In the genomic region with DNA sequence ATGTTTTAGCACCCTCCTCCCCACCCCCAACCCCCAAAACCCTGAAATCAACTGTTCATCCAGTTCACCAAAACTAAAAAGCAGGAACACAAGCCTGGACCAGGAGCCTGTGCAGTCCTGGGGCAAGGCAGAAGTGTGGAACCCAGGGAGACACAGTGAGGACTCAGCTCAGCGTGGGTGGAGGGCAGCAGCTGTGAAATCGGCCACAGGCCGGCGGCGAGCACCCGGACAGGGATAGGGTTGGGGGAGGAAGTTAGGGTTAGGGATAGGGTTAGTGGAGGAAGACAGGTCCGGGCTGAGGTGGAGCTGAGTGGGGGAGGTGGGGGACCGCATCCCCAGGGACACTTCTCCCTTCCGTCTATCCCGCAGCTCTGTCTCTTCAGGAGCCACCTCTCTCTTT, we compare ENCODE assay signal across 15 mouse cellular contexts.
"Had no signal": no experiment of that assay in that cellular context is flagged by ENCODE, and none has a peak within 500 bp of the region (broad histone marks: within the 10 kb centered on the region; RNA-seq: fewer than 3 reads in every experiment).

No protein-coding gene starts in this region.

- H3K4me3 ChIP-seq: midbrain, embryonic 10.5 days; midbrain, embryonic 12.5 days; neural tube, embryonic 12.5 days; stomach, embryonic 15.5 days had no signal

- H3K4me1 ChIP-seq: midbrain, embryonic 12.5 days; neural tube, embryonic 12.5 days; stomach, embryonic 15.5 days had no signal

- H3K9ac ChIP-seq: lung, embryonic 14.5 days; midbrain, embryonic 12.5 days; neural tube, embryonic 12.5 days; stomach, embryonic 15.5 days had no signal

- H3K27ac ChIP-seq: midbrain, embryonic 10.5 days; midbrain, embryonic 12.5 days; neural tube, embryonic 12.5 days; stomach, embryonic 15.5 days; stomach, postnatal 0 days had no signal

- H3K27me3 ChIP-seq: midbrain, embryonic 12.5 days; neural tube, embryonic 12.5 days; stomach, embryonic 15.5 days had no signal

- H3K4me2 ChIP-seq: lung, embryonic 14.5 days; midbrain, embryonic 12.5 days; neural tube, embryonic 12.5 days; stomach, embryonic 15.5 days had no signal

- DNase-seq: lung, adult 18-20 months; lung, embryonic 14.5 days; lung, postnatal 10 days; lung, postnatal 4 days; midbrain, embryonic 14.5 days; right cerebral cortex, postnatal 14 days; thymus, adult 2 months; thymus, postnatal 25 days; thymus, postnatal 4 days had no signal

- H3K36me3 ChIP-seq: midbrain, embryonic 10.5 days; midbrain, embryonic 12.5 days; neural tube, embryonic 12.5 days; stomach, embryonic 15.5 days had no signal

- ATAC-seq: midbrain, embryonic 16.5 days had no signal

- H3K9me3 ChIP-seq: midbrain, embryonic 10.5 days; midbrain, embryonic 12.5 days; neural tube, embryonic 12.5 days; stomach, embryonic 15.5 days had no signal
